ENCODE assay signal across 12 mouse cellular contexts in the genomic region with DNA sequence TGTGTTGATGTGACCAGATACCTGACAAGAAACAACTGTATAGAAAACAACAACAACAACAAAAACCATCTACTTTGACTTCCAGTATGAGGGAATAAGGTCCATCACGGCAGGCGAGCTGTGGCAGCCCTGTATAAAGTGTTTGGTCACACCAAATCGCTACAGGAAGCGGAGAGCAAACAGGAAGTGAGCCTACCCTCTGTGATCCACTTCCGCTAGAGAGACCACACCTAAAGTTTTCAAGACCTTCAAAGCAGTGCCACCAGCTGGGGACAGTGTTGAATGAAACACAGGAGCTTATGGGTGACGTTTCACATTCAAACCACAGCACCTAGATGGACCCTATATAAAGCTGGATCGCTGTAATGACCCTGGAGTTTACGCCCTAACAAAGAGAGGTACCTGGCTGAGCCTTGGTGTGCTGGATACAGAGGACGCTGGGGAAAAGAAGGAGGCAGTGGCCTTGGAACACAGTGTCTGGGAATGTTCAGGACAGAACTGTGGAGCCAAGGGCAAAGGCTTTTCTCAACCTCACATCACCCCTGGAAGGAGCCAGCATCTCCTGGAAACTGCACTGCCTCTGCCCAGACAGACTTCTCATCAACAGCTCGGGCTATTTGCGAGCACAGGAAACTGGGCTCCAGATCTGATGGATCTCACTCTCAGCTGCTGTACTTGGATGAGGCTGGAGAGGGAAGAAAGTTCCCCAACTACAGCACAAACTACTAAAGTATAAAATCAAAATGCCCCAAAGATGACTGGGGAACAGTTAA. TPM values are rescaled to one million over a fixed set of nuclear protein-coding genes. Genes with fewer than 3 reads are reported as not detected.
DNase-seq lines count a peak whose midpoint lies in the region; ATAC-seq and TF ChIP-seq lines count a peak whose summit lies in the region.
"Had no signal": no experiment of that assay in that cellular context is flagged by ENCODE, and none has a peak within 500 bp of the region (broad histone marks: within the 10 kb centered on the region; RNA-seq: fewer than 3 reads in every experiment).

No protein-coding gene starts in this region.

- no peak overlapping the region for H3K9ac ChIP-seq in heart, embryonic 11.5 days (ENCODE audit: low read depth, low read length)
- H3K9ac ChIP-seq in hindbrain, postnatal 0 days (replicated peaks; ENCODE audit: low read length), result no peak overlapping the region
- H3K9ac ChIP-seq: liver, embryonic 12.5 days had no signal

- no peak overlapping the region for H3K27ac ChIP-seq in heart, embryonic 11.5 days (ENCODE audit: low read depth, low read length)
- no peak overlapping the region for H3K27ac ChIP-seq in hindbrain, postnatal 0 days
- H3K27ac ChIP-seq: kidney, postnatal 0 days; liver, embryonic 12.5 days had no signal

- no peaks in the 10 kb centered on the region for H3K36me3 ChIP-seq in heart, embryonic 11.5 days (ENCODE audit: control insufficient read depth, insufficient read depth, low read length)
- H3K36me3 ChIP-seq in hindbrain, postnatal 0 days (ENCODE audit: insufficient read depth, low read length), result no peaks in the 10 kb centered on the region
- H3K36me3 ChIP-seq: liver, embryonic 12.5 days had no signal

- no peaks in the 10 kb centered on the region for H3K27me3 ChIP-seq in heart, embryonic 11.5 days (ENCODE audit: control insufficient read depth, insufficient read depth, low read length)
- H3K27me3 ChIP-seq in hindbrain, postnatal 0 days (ENCODE audit: insufficient read depth, low read length), result no peaks in the 10 kb centered on the region
- H3K27me3 ChIP-seq: liver, embryonic 12.5 days had no signal

- no peak for TF ChIP-seq CTCF in hindbrain, postnatal 0 days (IDR thresholded peaks at IDR 0.05; ENCODE audit: low read depth)

- WGBS in heart, embryonic 11.5 days (ENCODE audit: insufficient replicate concordance), result 70% methylated on average over 11 of the region's 11 CpGs
- WGBS in hindbrain, postnatal 0 days, result 84% methylated on average over 11 of the region's 11 CpGs

- peak; percentile 30 for DNase-seq in heart, postnatal 25 days (ENCODE audit: low spot score)
- peak; percentile 5 for DNase-seq in A20 (ENCODE audit: low read depth, low spot score)
- peak; percentile 78 for DNase-seq in R1 (ENCODE audit: low read depth, low spot score)
- peak; percentile 57 for DNase-seq in lung, postnatal 10 days
- DNase-seq in ovary, postnatal 36 days (ENCODE audit: low spot score), result no peak
- no peak for DNase-seq in left cerebral cortex, adult 11 months (ENCODE audit: low spot score)
- no peak for DNase-seq in hindbrain, postnatal 0 days (ENCODE audit: low spot score)

- intact Hi-C loops in heart, postnatal 25 days (cut with DNase I), result no loop called here

- no peak overlapping the region for H3K4me2 ChIP-seq in heart, embryonic 11.5 days
- H3K4me2 ChIP-seq in hindbrain, postnatal 0 days (ENCODE audit: low read depth, low read length), result no peak overlapping the region
- H3K4me2 ChIP-seq: liver, embryonic 12.5 days had no signal

- no peak overlapping the region for H3K4me3 ChIP-seq in heart, embryonic 11.5 days (ENCODE audit: low read depth, low read length)
- H3K4me3 ChIP-seq in hindbrain, postnatal 0 days (ENCODE audit: low read length), result no peak overlapping the region
- H3K4me3 ChIP-seq: erythroblast, embryonic 14.5 days; liver, embryonic 12.5 days had no signal

- no peaks in the 10 kb centered on the region for H3K4me1 ChIP-seq in heart, embryonic 11.5 days (ENCODE audit: control insufficient read depth, insufficient read depth, low read length)
- H3K4me1 ChIP-seq in hindbrain, postnatal 0 days (ENCODE audit: insufficient read depth, low read length), result no peaks in the 10 kb centered on the region
- H3K4me1 ChIP-seq: liver, embryonic 12.5 days had no signal

- H3K9me3 ChIP-seq in heart, embryonic 11.5 days (replicated peaks; ENCODE audit: control insufficient read depth, low read length), result no peaks in the 10 kb centered on the region
- no peaks in the 10 kb centered on the region for H3K9me3 ChIP-seq in hindbrain, postnatal 0 days (ENCODE audit: low read length)
- H3K9me3 ChIP-seq: liver, embryonic 12.5 days had no signal

- no peak for ATAC-seq in heart, embryonic 11.5 days (replicated peaks; ENCODE audit: insufficient number of reproducible peaks, low FRiP score, low TSS enrichment)
- ATAC-seq in hindbrain, postnatal 0 days, result no peak; the same call in 1 of the 2 replicates
- ATAC-seq: liver, embryonic 12.5 days; midbrain, embryonic 16.5 days had no signal

RNA-seq across cellular contexts. Expression of a gene that starts 36.3 kb away (rescaled TPM):
- total RNA-seq in heart, postnatal 25 days (2021), result 10 to 100 TPM; 34.1 to 38.8 TPM
- polyA plus RNA-seq in heart, embryonic 11.5 days (2014; fragmentation: Nextera tagmentation; extraction: Ambion mirVana), result 35.0 and 41.4 TPM in 2 replicates
- 32.1 and 32.7 TPM in 2 replicates for total RNA-seq in hindbrain, postnatal 0 days (2014; rRNA removed)
- 14.0 TPM in 2 replicates for polyA plus RNA-seq in hindbrain, postnatal 0 days (2015; fragmentation: Nextera tagmentation; extraction: Ambion mirVana)

Comparison
In these comparisons a context has a peak if more than half of its experiments do, and no peak if none do; other contexts are left out.
1. DNase-seq: peak in heart, postnatal 25 days (single experiment), A20 (single experiment), R1 (single experiment) and lung, postnatal 10 days (single experiment); none in ovary, postnatal 36 days (single experiment), left cerebral cortex, adult 11 months (single experiment) and hindbrain, postnatal 0 days (single experiment).